Mouse (Mus musculus) heart, embryonic 16.5 days (tissue): Measurements from ENCODE around the gene Slc31a2. TPM values are rescaled to one million over a fixed set of nuclear protein-coding genes. Genes with fewer than 3 reads are reported as not detected.

ENCODE experiments used
- ATAC-seq: fragments of 200-750 bp; cut with Nextera tagmentation; replicated peaks from 2 replicates; pipeline ENCODE4 v1.8.0; 2017; ENCODE audit warnings: moderate number of reproducible peaks; ENCODE audit not compliant: insufficient read depth, low FRiP score; ENCODE audit errors: extremely low read depth
- H3K27ac ChIP-seq: fragments of 300-500 bp; sonication (generic); 2 replicates; pipeline ENCODE4 v1.5.1; 2014; ENCODE audit warnings: mild to moderate bottlenecking, low read length, control low read depth, moderate library complexity
- H3K27me3 ChIP-seq: fragments of 300-500 bp; sonication (generic); 2 replicates; pipeline ENCODE4 v1.6.1; 2014; ENCODE audit warnings: low read length, mixed read lengths; ENCODE audit not compliant: control insufficient read depth, insufficient read depth
- H3K36me3 ChIP-seq: fragments of 300-500 bp; sonication (generic); 2 replicates; pipeline ENCODE4 v1.6.1; 2014; ENCODE audit not compliant: control insufficient read depth, insufficient read depth
- H3K4me1 ChIP-seq: fragments of 300-500 bp; sonication (generic); 2 replicates; pipeline ENCODE4 v1.6.1; 2014; ENCODE audit warnings: low read length, mixed read lengths; ENCODE audit not compliant: control insufficient read depth, insufficient read depth
- H3K4me2 ChIP-seq: fragments of 300-500 bp; sonication (generic); 2 replicates; pipeline ENCODE4 v1.6.1; 2014; ENCODE audit warnings: low read depth, mild to moderate bottlenecking, control low read depth, low read length
- H3K4me3 ChIP-seq: fragments of 300-500 bp; sonication (generic); 2 replicates; pipeline ENCODE4 v1.5.1; 2014; ENCODE audit warnings: mild to moderate bottlenecking, control low read depth, low read length
- H3K9ac ChIP-seq: fragments of 300-500 bp; sonication (generic); 2 replicates; pipeline ENCODE4 v1.6.1; 2014; ENCODE audit warnings: low read length, control low read depth
- H3K9me3 ChIP-seq: fragments of 300-500 bp; sonication (generic); replicated peaks from 2 replicates; pipeline ENCODE4 v1.6.1; 2016; ENCODE audit warnings: low read length; ENCODE audit not compliant: control insufficient read depth
- WGBS: fragments of 180-500 bp; shearing (Covaris S2); extraction: QIAGEN DNeasy Blood & Tissue Kit; methylation state at CpG from one replicate; pipeline ENCODE4 v1.1.7; 2014; 5-methylcytosine and 5-hydroxymethylcytosine counted together
- polyA plus RNA-seq: library from polyadenylated mRNA; unstranded; fragments of >200 nt; fragmentation: Nextera tagmentation; extraction: Ambion mirVana; gene quantifications from 2 replicates; pipeline ENCODE4 v1.2.1, GENCODE M21; 2015

Slc31a2 gene
- polyA plus RNA-seq, 1 experiment from 2014 or later: 23.8 TPM

DNA sequence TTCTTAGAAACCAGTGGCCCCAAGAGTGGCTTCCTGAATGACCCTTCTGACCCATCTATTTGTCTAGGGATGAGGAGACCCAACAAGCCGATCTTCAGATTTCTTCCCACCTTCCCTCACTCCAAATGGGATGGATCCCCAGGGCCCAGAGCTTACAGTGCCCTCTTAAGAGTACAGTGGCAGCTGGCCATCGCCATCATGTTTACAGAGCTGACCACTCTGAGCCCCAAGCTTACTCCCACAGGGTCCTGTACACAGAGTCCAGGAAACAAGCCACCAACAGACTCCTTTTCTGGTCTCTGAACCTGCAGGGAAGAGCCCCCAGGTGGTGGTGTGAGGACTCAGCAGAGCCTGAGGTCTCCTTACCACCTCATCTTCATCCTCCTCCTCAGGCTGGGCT lies 40.4 kb downstream of the Slc31a2 start:
- Histone ChIP-seq H3K27me3 (no peaks in the 10 kb centered on the region), H3K4me1 (no peaks in the 10 kb centered on the region), H3K4me2 (no peak overlapping the region), H3K4me3 (no peak overlapping the region), H3K27ac (no peak overlapping the region), H3K9me3 (no peaks in the 10 kb centered on the region), H3K9ac (no peak overlapping the region), H3K36me3 (peaks cover 63% of the 10 kb centered on the region)
- whole genome bisulfite sequencing: 52% methylated on average over 2 of the region's 2 CpGs
- ATAC-seq: no peak

DNA sequence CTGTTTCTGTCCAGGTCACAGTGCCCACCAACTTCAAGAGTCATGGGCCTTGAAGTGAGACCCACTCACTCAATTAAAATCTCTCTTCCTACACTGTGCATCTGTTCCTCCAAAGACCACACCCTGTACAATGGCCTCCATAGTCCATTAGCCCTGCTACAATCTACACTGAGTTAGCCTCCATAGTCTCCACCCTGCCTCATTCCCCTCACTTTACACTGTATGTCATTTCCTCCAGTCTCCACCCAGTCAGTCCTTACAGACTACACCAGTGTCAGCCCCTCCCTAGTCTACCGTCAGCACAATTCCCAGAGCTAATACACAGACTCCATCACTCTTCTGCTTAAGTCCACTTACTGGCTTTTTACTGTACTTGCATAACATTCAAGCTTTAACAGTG lies 40.9 kb downstream of the Slc31a2 start:
- no peak for ATAC-seq
- H3K36me3 ChIP-seq: peaks cover 64% of the 10 kb centered on the region
- H3K4me1 ChIP-seq: no peaks in the 10 kb centered on the region
- 64% methylated on average over 1 of the region's 1 CpGs for WGBS
- no peak overlapping the region for H3K4me2 ChIP-seq
- H3K27ac ChIP-seq: no peak overlapping the region
- no peak overlapping the region for H3K4me3 ChIP-seq
- H3K9ac ChIP-seq: no peak overlapping the region
- no peaks in the 10 kb centered on the region for H3K9me3 ChIP-seq
- H3K27me3 ChIP-seq: no peaks in the 10 kb centered on the region

DNA sequence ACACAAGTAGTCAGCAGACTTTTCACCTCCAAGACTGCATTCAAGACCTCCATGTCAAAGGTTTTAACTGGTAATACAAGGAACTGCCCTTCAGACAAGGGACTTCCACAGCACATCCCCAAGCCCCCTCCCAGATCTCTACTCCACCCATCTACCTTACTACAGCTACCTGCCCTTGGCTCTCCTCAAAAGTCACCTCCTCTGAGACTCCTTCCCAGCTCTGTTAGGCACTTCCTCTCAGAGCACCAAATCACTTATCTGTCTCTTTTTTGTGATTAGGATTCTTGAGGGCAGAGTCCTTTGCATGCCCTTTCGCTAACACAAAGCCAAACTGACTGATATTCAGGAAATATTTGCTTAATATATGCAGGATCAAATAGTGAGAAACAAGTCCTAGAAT lies 43.9 kb downstream of the Slc31a2 start:
- ATAC-seq: no peak
- Histone ChIP-seq H3K27me3 (no peaks in the 10 kb centered on the region), H3K4me1 (no peaks in the 10 kb centered on the region), H3K4me2 (no peak overlapping the region), H3K9ac (no peak overlapping the region), H3K27ac (no peak overlapping the region), H3K9me3 (no peaks in the 10 kb centered on the region), H3K4me3 (no peak overlapping the region), H3K36me3 (peaks cover 50% of the 10 kb centered on the region)
- 78% methylated on average over 1 of the region's 1 CpGs for WGBS

DNA sequence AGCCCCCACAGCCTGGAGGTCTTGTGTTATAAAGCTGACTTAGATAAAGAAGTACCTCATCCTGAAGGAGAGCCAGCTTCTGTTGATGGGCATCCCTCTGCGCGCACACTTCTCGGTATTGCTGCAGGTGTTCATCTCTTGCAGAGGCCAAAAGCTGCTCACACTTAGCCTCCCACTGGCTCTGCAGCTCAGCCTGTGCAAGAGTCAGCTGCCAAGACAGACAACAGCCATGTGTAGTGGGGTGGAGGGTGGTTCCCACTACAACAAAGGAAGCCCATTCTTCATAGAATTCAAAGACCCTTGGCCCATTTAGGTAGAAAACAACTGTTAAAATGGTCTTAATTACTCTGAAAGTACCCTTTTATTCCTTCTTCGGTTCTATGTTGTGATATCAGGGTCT lies 44.5 kb downstream of the Slc31a2 start:
- Histone ChIP-seq H3K9me3 (no peaks in the 10 kb centered on the region), H3K4me1 (no peaks in the 10 kb centered on the region), H3K9ac (no peak overlapping the region), H3K27ac (no peak overlapping the region), H3K4me3 (no peak overlapping the region), H3K27me3 (no peaks in the 10 kb centered on the region), H3K36me3 (peaks cover 53% of the 10 kb centered on the region), H3K4me2 (no peak overlapping the region)
- no peak for ATAC-seq
- 87% methylated on average over 4 of the region's 4 CpGs for WGBS

DNA sequence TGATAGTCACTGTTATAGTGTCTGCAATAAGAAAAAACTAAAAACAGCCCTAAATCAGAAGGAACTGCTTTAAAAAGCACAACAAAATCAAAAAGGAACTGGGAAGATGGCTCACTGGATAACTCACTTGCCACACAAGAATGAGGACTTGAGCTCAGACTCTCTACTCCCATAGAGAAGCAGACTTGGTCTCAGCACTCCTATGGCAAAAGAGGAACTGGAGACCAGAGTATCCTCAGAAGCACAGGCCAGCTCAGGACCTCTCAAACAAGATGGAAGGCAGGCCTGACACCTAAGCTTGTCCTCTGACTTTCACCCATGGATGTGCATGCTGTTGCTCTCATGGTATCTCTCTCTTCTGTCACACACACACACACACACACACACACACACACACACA lies 46.0 kb downstream of the Slc31a2 start:
- Histone ChIP-seq H3K27me3 (no peaks in the 10 kb centered on the region), H3K36me3 (peaks cover 48% of the 10 kb centered on the region), H3K4me2 (no peak overlapping the region), H3K4me1 (no peaks in the 10 kb centered on the region), H3K9me3 (no peaks in the 10 kb centered on the region), H3K9ac (no peak overlapping the region), H3K4me3 (no peak overlapping the region), H3K27ac (no peak overlapping the region)
- ATAC-seq: no peak

DNA sequence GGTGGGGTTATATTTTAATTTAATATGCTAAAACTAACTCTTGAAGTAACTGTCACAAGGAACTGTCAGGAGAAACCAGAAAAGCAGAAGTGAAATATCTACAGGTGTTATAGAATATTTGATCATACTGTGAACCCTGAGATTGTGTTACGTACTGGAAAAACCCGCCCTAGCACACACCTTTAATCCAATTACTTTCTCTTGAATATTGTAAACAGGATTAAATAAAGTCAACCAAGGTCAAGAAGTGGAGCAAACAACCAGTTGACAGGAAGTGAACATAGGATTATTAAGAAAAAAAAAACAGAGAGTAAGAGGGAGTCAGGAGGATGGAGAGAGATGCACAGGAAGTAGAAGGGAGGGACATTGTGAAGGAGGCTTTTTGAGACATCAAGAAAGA lies 50.5 kb downstream of the Slc31a2 start:
- no peak for ATAC-seq
- Histone ChIP-seq H3K27ac (no peak overlapping the region), H3K4me2 (no peak overlapping the region), H3K36me3 (peaks cover 33% of the 10 kb centered on the region), H3K4me1 (no peaks in the 10 kb centered on the region), H3K4me3 (no peak overlapping the region), H3K9me3 (no peaks in the 10 kb centered on the region), H3K27me3 (no peaks in the 10 kb centered on the region), H3K9ac (no peak overlapping the region)
- 93% methylated on average over 2 of the region's 2 CpGs for WGBS

DNA sequence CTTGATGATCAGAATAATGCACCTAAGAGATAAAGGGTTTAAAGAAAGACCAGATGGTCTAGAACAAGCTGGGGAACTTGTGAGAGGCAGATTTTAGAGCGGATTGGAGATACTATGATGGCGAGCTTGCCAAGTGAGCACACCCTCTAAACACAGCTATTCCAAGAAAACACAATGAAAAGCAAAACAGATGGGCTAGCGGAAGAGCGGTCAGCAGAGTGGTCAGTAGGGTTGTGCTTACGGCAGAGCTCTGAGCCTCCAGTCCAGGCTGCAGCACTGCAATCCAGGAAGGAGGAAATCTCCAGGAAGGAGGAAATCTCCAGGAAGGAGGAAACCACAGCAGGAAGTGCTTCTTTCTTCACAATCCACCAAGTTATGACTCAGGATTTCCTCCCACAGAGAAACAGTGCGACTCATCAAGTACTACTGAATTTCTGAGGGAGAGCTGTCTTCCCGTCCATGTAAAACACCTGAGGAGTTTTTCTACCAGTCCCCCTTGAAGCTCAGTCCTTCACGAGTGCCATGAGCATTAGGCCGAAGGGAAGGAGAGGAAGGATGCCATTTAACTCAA lies 51.4 kb downstream of the Slc31a2 start:
- H3K36me3 ChIP-seq: peaks cover 35% of the 10 kb centered on the region
- 82% methylated on average over 9 of the region's 9 CpGs for WGBS
- H3K4me3 ChIP-seq: no peak overlapping the region
- H3K27me3 ChIP-seq: no peaks in the 10 kb centered on the region
- H3K4me2 ChIP-seq: no peak overlapping the region
- no peak for ATAC-seq
- no peak overlapping the region for H3K9ac ChIP-seq
- H3K9me3 ChIP-seq: no peaks in the 10 kb centered on the region
- no peak overlapping the region for H3K27ac ChIP-seq
- no peaks in the 10 kb centered on the region for H3K4me1 ChIP-seq

DNA sequence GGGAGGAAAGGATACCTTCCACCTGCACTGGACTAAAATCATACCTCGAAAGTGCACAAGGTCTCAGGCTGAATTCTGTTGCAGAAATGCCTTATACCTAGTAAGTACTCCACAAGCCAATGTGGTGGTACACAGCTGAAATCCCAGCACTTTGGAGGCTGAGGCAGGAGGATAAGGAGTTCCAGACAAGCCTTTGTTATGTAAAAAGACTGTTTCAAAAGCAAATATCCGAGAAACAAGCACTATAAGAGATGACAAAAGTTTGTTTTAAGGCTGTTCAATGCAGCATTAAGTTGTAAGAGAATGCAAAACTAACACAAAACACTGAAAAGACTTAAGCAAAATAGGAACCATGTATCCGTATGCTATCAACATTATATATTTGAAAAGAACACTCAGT lies 52.2 kb downstream of the Slc31a2 start:
- Histone ChIP-seq H3K4me1 (no peaks in the 10 kb centered on the region), H3K27ac (no peak overlapping the region), H3K36me3 (peaks cover 38% of the 10 kb centered on the region), H3K4me3 (no peak overlapping the region), H3K27me3 (no peaks in the 10 kb centered on the region), H3K9me3 (no peaks in the 10 kb centered on the region), H3K4me2 (no peak overlapping the region), H3K9ac (no peak overlapping the region)
- 87% methylated on average over 3 of the region's 3 CpGs for WGBS
- no peak for ATAC-seq

DNA sequence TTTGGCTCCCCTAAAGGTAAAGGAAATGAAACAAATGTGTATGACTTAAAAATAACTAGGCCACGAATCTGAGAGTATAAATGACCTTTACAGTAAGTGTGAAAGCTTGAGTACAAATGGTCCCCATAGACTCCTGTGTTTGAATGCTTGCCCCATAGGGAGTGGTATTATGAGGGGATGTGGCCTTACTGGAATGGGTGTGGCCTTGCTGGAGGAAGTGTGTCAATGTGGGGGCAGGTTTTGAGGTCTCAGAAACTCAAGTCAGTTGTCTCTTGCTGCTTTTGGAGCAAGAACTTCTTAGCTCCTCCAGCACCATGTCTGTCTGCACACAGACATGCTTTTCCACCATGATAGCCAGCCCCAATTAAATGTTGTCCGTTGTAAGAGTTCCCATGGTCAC lies 54.1 kb downstream of the Slc31a2 start:
- H3K27me3 ChIP-seq: no peaks in the 10 kb centered on the region
- H3K9ac ChIP-seq: no peak overlapping the region
- no peak overlapping the region for H3K4me2 ChIP-seq
- H3K9me3 ChIP-seq: no peaks in the 10 kb centered on the region
- H3K36me3 ChIP-seq: peaks cover 42% of the 10 kb centered on the region
- no peak for ATAC-seq
- no peak overlapping the region for H3K4me3 ChIP-seq
- WGBS: 80% methylated on average over 2 of the region's 2 CpGs
- no peaks in the 10 kb centered on the region for H3K4me1 ChIP-seq
- no peak overlapping the region for H3K27ac ChIP-seq

DNA sequence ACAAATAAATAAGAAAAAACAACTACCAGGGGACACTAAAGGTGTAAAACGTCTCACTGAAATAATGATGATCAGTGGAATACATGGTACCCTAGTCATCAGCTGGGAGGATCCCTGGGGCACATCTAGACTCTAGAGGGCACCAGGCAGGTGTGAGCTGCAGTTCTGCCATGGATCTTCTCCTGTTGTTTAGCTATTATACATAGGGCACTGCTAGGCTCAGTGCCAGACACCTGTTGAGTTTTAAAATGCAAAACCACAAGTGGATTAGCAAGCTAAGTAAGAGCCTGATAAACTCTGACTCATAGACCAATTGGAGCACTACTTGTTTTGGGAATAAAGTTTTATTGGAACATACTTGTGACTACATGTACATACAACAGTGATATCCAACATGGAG lies 55.9 kb downstream of the Slc31a2 start:
- H3K27ac ChIP-seq: no peak overlapping the region
- H3K4me1 ChIP-seq: no peaks in the 10 kb centered on the region
- peaks cover 46% of the 10 kb centered on the region for H3K36me3 ChIP-seq
- H3K4me2 ChIP-seq: no peak overlapping the region
- H3K27me3 ChIP-seq: no peaks in the 10 kb centered on the region
- no peak overlapping the region for H3K4me3 ChIP-seq
- H3K9ac ChIP-seq: no peak overlapping the region
- ATAC-seq: no peak
- no peaks in the 10 kb centered on the region for H3K9me3 ChIP-seq
- 66% methylated on average over 1 of the region's 1 CpGs for WGBS
